Mouse (Mus musculus) forebrain, embryonic 16.5 days (tissue): Measurements from ENCODE around the gene 1700025B11Rik. TPM values are rescaled to one million over a fixed set of nuclear protein-coding genes. Genes with fewer than 3 reads are reported as not detected.

ENCODE experiments used
- ATAC-seq: fragments of 200-750 bp; cut with Nextera tagmentation; 2 replicates; pipeline ENCODE4 v1.8.0; 2017; ENCODE audit warnings: mild to moderate bottlenecking, moderate library complexity
- H3K27ac ChIP-seq: fragments of 300-500 bp; sonication (generic); 2 replicates; pipeline ENCODE4 v1.5.1; 2014; ENCODE audit warnings: low read length, control low read depth
- H3K27me3 ChIP-seq: fragments of 300-500 bp; sonication (generic); replicated peaks from 2 replicates; pipeline ENCODE4 v1.6.1; 2014; ENCODE audit warnings: low read length; ENCODE audit not compliant: control insufficient read depth, insufficient read depth
- H3K36me3 ChIP-seq: fragments of 300-500 bp; sonication (generic); 2 replicates; pipeline ENCODE4 v1.6.1; 2014; ENCODE audit not compliant: control insufficient read depth, insufficient read depth
- H3K4me1 ChIP-seq: fragments of 300-500 bp; sonication (generic); replicated peaks from 2 replicates; pipeline ENCODE4 v1.6.1; 2014; ENCODE audit warnings: low read length; ENCODE audit not compliant: control insufficient read depth, insufficient read depth
- H3K4me2 ChIP-seq: fragments of 300-500 bp; sonication (generic); 2 replicates; pipeline ENCODE4 v1.6.1; 2014; ENCODE audit warnings: mild to moderate bottlenecking, low read length, control low read depth
- H3K4me3 ChIP-seq: fragments of 300-500 bp; sonication (generic); replicated peaks from 2 replicates; pipeline ENCODE4 v1.5.1; 2014; ENCODE audit warnings: mild to moderate bottlenecking, low read length, control low read depth
- H3K9ac ChIP-seq: fragments of 300-500 bp; sonication (generic); replicated peaks from 2 replicates; pipeline ENCODE4 v1.6.1; 2014; ENCODE audit warnings: low read depth, low read length, control low read depth
- H3K9me3 ChIP-seq: fragments of 300-500 bp; sonication (generic); 2 replicates; pipeline ENCODE4 v1.6.1; 2016; ENCODE audit warnings: low read length; ENCODE audit not compliant: control insufficient read depth
- WGBS: fragments of 180-500 bp; shearing (Covaris S2); extraction: QIAGEN DNeasy Blood & Tissue Kit; methylation state at CpG from one replicate; pipeline ENCODE4 v1.1.7; 2014; 5-methylcytosine and 5-hydroxymethylcytosine counted together
- polyA plus RNA-seq: library from polyadenylated mRNA; unstranded; fragments of >200 nt; fragmentation: Nextera tagmentation; extraction: Ambion mirVana; gene quantifications from 2 replicates; pipeline ENCODE4 v1.2.1, GENCODE M21; 2015

Gene 1700025B11Rik
- polyA plus RNA-seq: not detected in 2 replicates

DNA sequence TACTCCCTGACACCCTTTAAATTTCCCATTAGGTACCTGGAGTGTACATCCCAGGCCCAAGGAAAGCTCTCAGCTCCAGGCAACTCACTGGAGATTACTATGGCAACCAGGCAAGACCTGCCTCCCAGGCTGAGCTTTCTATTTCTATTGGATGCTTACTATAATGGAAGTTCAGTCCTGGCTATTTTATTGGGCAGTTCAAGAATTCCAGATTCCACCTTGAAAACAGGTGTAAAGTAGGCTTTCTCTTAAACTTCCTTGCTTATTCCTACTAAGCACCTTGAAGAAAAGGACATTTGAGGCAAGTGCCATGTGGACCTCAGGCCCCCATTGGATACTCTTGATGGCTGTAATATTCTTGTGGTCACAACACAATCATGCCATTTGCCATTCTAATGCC is at the start of gene 1700025B11Rik:
Gene 1700025B11Rik (minus strand): TSS at position 101 of the 400 bp plus-strand sequence.
- no peak within 1 kb of the TSS for H3K4me3 ChIP-seq
- H3K9ac ChIP-seq: no peak within 1 kb of the TSS
- no peaks in the 10 kb centered on the region for H3K9me3 ChIP-seq
- no peaks in the 10 kb centered on the region for H3K36me3 ChIP-seq
- ATAC-seq: no peak
- H3K4me1 ChIP-seq: no peaks in the 10 kb centered on the region
- H3K4me2 ChIP-seq: no peak within 1 kb of the TSS
- H3K27ac ChIP-seq: no peak within 1 kb of the TSS
- no peaks in the 10 kb centered on the region for H3K27me3 ChIP-seq

GRCm38 (mm10) chr15:77606069-77606468 is 44.4 kb upstream of the 1700025B11Rik start:
- no peaks in the 10 kb centered on the region for H3K36me3 ChIP-seq
- H3K9ac ChIP-seq: no peak overlapping the region
- no peak overlapping the region for H3K27ac ChIP-seq
- H3K9me3 ChIP-seq: no peaks in the 10 kb centered on the region
- no peak overlapping the region for H3K4me2 ChIP-seq
- no peaks in the 10 kb centered on the region for H3K27me3 ChIP-seq
- no peak overlapping the region for H3K4me3 ChIP-seq
- no peaks in the 10 kb centered on the region for H3K4me1 ChIP-seq
- over 99% methylated on average over 3 of the region's 3 CpGs for WGBS
- no peak for ATAC-seq

DNA sequence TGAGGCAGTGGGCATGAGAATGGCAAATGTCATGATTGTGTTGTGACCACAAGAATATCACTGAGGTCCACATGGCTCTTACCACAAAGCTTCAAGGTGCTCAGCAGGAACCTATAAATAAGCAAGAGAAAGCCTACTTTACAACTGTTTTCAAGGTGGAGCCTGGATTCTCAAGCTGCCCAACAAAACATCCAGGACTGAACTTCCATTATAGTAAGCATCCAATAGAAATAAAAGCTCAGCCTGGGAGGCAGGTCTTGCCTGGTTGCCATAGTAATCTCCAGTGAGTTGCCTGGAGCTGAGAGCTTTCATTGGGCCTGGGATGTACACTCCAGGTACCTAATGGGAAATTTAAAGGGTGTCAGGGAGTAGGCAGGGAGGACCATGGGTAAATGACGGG is 37.3 kb upstream of the 1700025B11Rik start, which contains the start of gene Gm36245:
Gene Gm36245 (plus strand): TSS at position 301 of the 400 bp plus-strand sequence.
- Histone ChIP-seq H3K4me3 (no peak within 1 kb of the TSS), H3K27ac (no peak within 1 kb of the TSS), H3K36me3 (no peaks in the 10 kb centered on the region), H3K9ac (no peak within 1 kb of the TSS), H3K27me3 (no peaks in the 10 kb centered on the region), H3K9me3 (no peaks in the 10 kb centered on the region), H3K4me1 (no peaks in the 10 kb centered on the region), H3K4me2 (no peak within 1 kb of the TSS)
- ATAC-seq: no peak
- 86% methylated on average over 1 of the region's 1 CpGs for WGBS

DNA sequence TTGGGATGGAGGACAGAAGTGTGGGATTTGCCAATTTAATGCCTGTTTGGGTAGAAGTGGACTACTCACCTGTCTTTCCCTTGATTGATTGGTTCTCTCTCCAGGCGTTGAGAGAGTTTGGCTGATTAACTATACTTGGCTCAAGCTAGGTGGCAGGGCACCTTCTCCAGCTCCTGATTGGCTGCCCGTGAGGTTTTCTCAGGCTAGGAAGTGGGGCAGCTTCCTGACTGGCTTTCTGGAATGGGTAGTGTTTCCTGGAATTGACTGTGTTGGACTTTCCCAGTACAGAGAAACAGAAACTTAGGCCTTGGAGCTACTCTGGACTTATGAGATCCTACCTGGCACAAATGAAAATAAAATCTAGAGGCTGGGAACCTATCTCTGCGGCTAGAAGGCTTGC is 36.7 kb upstream of the 1700025B11Rik start:
- no peak overlapping the region for H3K27ac ChIP-seq
- H3K4me3 ChIP-seq: no peak overlapping the region
- H3K9me3 ChIP-seq: no peaks in the 10 kb centered on the region
- H3K27me3 ChIP-seq: no peaks in the 10 kb centered on the region
- H3K4me1 ChIP-seq: no peaks in the 10 kb centered on the region
- ATAC-seq: no peak
- no peaks in the 10 kb centered on the region for H3K36me3 ChIP-seq
- H3K9ac ChIP-seq: no peak overlapping the region
- no peak overlapping the region for H3K4me2 ChIP-seq
- 76% methylated on average over 3 of the region's 3 CpGs for WGBS

- H3K4me1 ChIP-seq: no peaks in the 10 kb centered on the region
- no peak within 1 kb of the TSS for H3K27ac ChIP-seq
- no peak for ATAC-seq
- H3K4me3 ChIP-seq: no peak within 1 kb of the TSS
- H3K27me3 ChIP-seq: no peaks in the 10 kb centered on the region
- no peaks in the 10 kb centered on the region for H3K9me3 ChIP-seq
- no peak within 1 kb of the TSS for H3K9ac ChIP-seq
- H3K4me2 ChIP-seq: no peak within 1 kb of the TSS
- H3K36me3 ChIP-seq: no peaks in the 10 kb centered on the region
- WGBS: 67% methylated on average over 5 of the region's 5 CpGs
Measured at GRCm38 (mm10) chr15:77595961-77596360, 34.3 kb upstream of the 1700025B11Rik start, which contains the start of gene Apol10b. Gene Apol10b, minus strand, starts transcription at chr15:77596125.

GRCm38 (mm10) chr15:77593557-77593956 is 31.9 kb upstream of the 1700025B11Rik start:
- Histone ChIP-seq H3K36me3 (no peaks in the 10 kb centered on the region), H3K4me1 (no peaks in the 10 kb centered on the region), H3K27me3 (no peaks in the 10 kb centered on the region), H3K9me3 (no peaks in the 10 kb centered on the region), H3K4me3 (no peak overlapping the region), H3K4me2 (no peak overlapping the region), H3K9ac (no peak overlapping the region), H3K27ac (no peak overlapping the region)
- WGBS: 71% methylated on average over 1 of the region's 1 CpGs
- no peak for ATAC-seq

GRCm38 (mm10) chr15:77590881-77591280 is 29.2 kb upstream of the 1700025B11Rik start:
- whole genome bisulfite sequencing: 74% methylated on average over 2 of the region's 2 CpGs
- H3K36me3 ChIP-seq: no peaks in the 10 kb centered on the region
- no peak overlapping the region for H3K9ac ChIP-seq
- no peak overlapping the region for H3K4me2 ChIP-seq
- H3K9me3 ChIP-seq: no peaks in the 10 kb centered on the region
- no peak overlapping the region for H3K4me3 ChIP-seq
- no peaks in the 10 kb centered on the region for H3K27me3 ChIP-seq
- H3K4me1 ChIP-seq: no peaks in the 10 kb centered on the region
- no peak for ATAC-seq
- no peak overlapping the region for H3K27ac ChIP-seq

GRCm38 (mm10) chr15:77588981-77589380 is 27.3 kb upstream of the 1700025B11Rik start:
- Histone ChIP-seq H3K9ac (no peak overlapping the region), H3K27me3 (no peaks in the 10 kb centered on the region), H3K4me3 (no peak overlapping the region), H3K36me3 (no peaks in the 10 kb centered on the region), H3K27ac (no peak overlapping the region), H3K9me3 (no peaks in the 10 kb centered on the region), H3K4me2 (no peak overlapping the region), H3K4me1 (no peaks in the 10 kb centered on the region)
- ATAC-seq: no peak

- no peaks in the 10 kb centered on the region for H3K36me3 ChIP-seq
- peaks cover 4% of the 10 kb centered on the region; the same call in 1 of the 2 replicates for H3K9me3 ChIP-seq
- no peak overlapping the region for H3K4me3 ChIP-seq
- no peak overlapping the region for H3K27ac ChIP-seq
- ATAC-seq: no peak
- H3K4me2 ChIP-seq: no peak overlapping the region
- no peak overlapping the region for H3K9ac ChIP-seq
- H3K4me1 ChIP-seq: no peaks in the 10 kb centered on the region
- H3K27me3 ChIP-seq: no peaks in the 10 kb centered on the region
Measured at GRCm38 (mm10) chr15:77587026-77587425, 25.3 kb upstream of the 1700025B11Rik start.

GRCm38 (mm10) chr15:77581681-77582080 is 20.0 kb upstream of the 1700025B11Rik start:
- no peak for ATAC-seq
- Histone ChIP-seq H3K4me2 (no peak overlapping the region), H3K4me1 (no peaks in the 10 kb centered on the region), H3K4me3 (no peak overlapping the region), H3K9ac (no peak overlapping the region), H3K27me3 (no peaks in the 10 kb centered on the region), H3K27ac (no peak overlapping the region), H3K36me3 (no peaks in the 10 kb centered on the region), H3K9me3 (peaks cover 4% of the 10 kb centered on the region; the same call in 1 of the 2 replicates)
- 13% methylated on average over 1 of the region's 1 CpGs for WGBS
